Mouse (Mus musculus) cortical plate, adult 2 months (tissue): Measurements from ENCODE around the gene Dbnl. TPM values are rescaled to one million over a fixed set of nuclear protein-coding genes. Genes with fewer than 3 reads are reported as not detected.

ENCODE experiments used
- H3K27ac ChIP-seq: fragments of 200-500 bp; 2 replicates; pipeline ENCODE4 v1.5.1; 2012; ENCODE audit warnings: low read length, control low read depth, inconsistent platforms; ENCODE audit not compliant: insufficient read depth
- H3K4me1 ChIP-seq: fragments of 200-500 bp; 2 replicates; pipeline ENCODE4 v1.6.1; 2011; ENCODE audit warnings: low read length; ENCODE audit not compliant: control insufficient read depth, insufficient read depth
- H3K4me3 ChIP-seq: fragments of 200-500 bp; 2 replicates; pipeline ENCODE4 v1.5.1; 2011; ENCODE audit warnings: mild to moderate bottlenecking, low read length, control low read depth; ENCODE audit not compliant: insufficient read depth
- CTCF ChIP-seq: fragments of 200-500 bp; IDR thresholded peaks from 2 replicates; pipeline ENCODE4 v1.5.1; 2011; ENCODE audit warnings: mild to moderate bottlenecking, control low read depth, low read length; ENCODE audit not compliant: insufficient read depth; ENCODE audit errors: extremely low read depth
- POLR2A ChIP-seq: fragments of 200-500 bp; IDR thresholded peaks from 2 replicates; pipeline ENCODE4 v1.6.1; 2011; ENCODE audit warnings: mild to moderate bottlenecking, low read length, control low read depth; ENCODE audit not compliant: insufficient read depth; ENCODE audit errors: extremely low read depth
- polyA plus RNA-seq: library from polyadenylated mRNA; depleted of rRNA; stranded (reverse); fragments of >200 nt; gene quantifications from 2 replicates; pipeline ENCODE4 v1.2.3, GENCODE M21; 2012; rRNA removed

Dbnl gene
- polyA plus RNA-seq, 1 experiment, result 78.1 TPM

DNA sequence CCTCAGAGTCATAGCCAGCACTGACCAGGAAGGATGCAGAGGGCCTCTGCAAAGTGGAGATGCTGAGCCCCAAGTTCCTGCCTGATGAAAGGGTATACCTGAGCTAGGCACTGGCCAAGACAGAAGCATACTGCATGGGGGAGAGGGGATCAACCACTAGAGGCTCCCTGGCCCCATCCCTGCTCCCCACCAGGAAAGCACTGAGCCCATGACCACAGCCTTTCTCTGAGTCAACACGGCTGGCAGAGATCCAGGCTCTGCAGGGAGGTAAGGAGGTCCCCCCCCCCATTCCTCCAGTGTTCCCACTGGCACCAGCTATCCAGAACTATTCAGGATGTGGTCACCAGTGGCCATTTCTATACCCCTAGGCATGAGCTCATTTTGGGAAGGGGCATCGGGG lies 61.0 kb downstream of the Dbnl start:
- no peak overlapping the region for H3K4me3 ChIP-seq
- no peaks in the 10 kb centered on the region; the same call in 1 of the 2 replicates for H3K4me1 ChIP-seq
- no peak overlapping the region for H3K27ac ChIP-seq
- TF ChIP-seq POLR2A, result no peak
- TF ChIP-seq CTCF, result no peak

DNA sequence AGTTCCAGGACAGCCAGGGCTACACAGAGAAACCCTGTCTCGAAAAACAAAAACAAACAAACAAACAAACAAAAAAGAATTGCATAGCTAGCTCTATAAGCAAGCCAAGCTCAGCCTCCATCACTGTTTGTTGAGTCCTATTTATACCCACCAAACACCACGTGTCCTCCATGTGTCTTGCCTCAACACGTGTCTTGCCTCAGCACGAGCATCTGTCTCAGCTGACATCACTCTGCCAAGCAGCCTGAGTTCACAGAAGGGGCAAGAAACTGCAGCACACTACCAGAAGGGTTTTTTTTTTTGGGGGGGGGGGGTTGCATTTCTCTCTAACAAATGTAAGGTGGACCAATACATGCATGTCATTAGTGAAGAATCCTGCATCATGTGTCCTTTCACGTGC lies 62.2 kb downstream of the Dbnl start:
- Histone ChIP-seq H3K4me3 (no peak overlapping the region), H3K4me1 (no peaks in the 10 kb centered on the region; the same call in 1 of the 2 replicates), H3K27ac (no peak overlapping the region)
- TF ChIP-seq CTCF (no peak), POLR2A (no peak)

Other genes starting within 250 kb of the Dbnl start
- 9.5 and 9.9 TPM in 2 replicates for gene Ccdc117, start 246.3 kb upstream of the Dbnl start, polyA plus RNA-seq
- gene Ankrd36, start 218.8 kb upstream of the Dbnl start, polyA plus RNA-seq, result not detected in 2 replicates
- 96.6 and 109 TPM in 2 replicates for gene Mrps24, start 72.8 kb upstream of the Dbnl start, polyA plus RNA-seq
- gene Urgcp, start 26.1 kb upstream of the Dbnl start, polyA plus RNA-seq, result 33.0 and 35.1 TPM in 2 replicates
- gene Pgam2, start 15.2 kb downstream of the Dbnl start, polyA plus RNA-seq, result 7.7 and 12.4 TPM in 2 replicates
- 10.6 and 11.0 TPM in 2 replicates for gene Polm, start 49.5 kb downstream of the Dbnl start, polyA plus RNA-seq
- gene Aebp1, start 73.5 kb downstream of the Dbnl start, polyA plus RNA-seq, result 11.3 and 14.0 TPM in 2 replicates
- 26.2 and 26.3 TPM in 2 replicates for gene Pold2, start 89.8 kb downstream of the Dbnl start, polyA plus RNA-seq
- gene Myl7, start 110.3 kb downstream of the Dbnl start, polyA plus RNA-seq, result not detected in 2 replicates
- 0.86 and 1.4 TPM in 2 replicates for gene Gck, start 161.6 kb downstream of the Dbnl start, polyA plus RNA-seq
- gene Ykt6, start 167.2 kb downstream of the Dbnl start, polyA plus RNA-seq, result 64.7 and 65.3 TPM in 2 replicates